Mouse (Mus musculus) mesoderm, embryonic 11.5 days (tissue): ENCODE results near the gene Rcc1l.

Experiments
- DNase-seq: peaks from one replicate; pipeline ENCODE4 v3.0.0-alpha.2; 2012; ENCODE audit warnings: low read depth, low spot score

Rcc1l gene

GRCm38 (mm10) chr5:134118798-134119407 is 57.7 kb downstream of the Rcc1l start:
- no peak for DNase-seq

GRCm38 (mm10) chr5:134115639-134116259 is 60.8 kb downstream of the Rcc1l start:
- DNase-seq = no peak

GRCm38 (mm10) chr5:134114981-134115380 is 61.6 kb downstream of the Rcc1l start:
- no peak for DNase-seq

- DNase-seq = no peak
Measured at GRCm38 (mm10) chr5:134105829-134106228, 70.7 kb downstream of the Rcc1l start.

- DNase-seq = no peak
Measured at GRCm38 (mm10) chr5:134102720-134103119, 73.9 kb downstream of the Rcc1l start.

GRCm38 (mm10) chr5:134101883-134102282 is 74.7 kb downstream of the Rcc1l start:
- DNase-seq = peak; percentile 26

- DNase-seq = no peak
Measured at GRCm38 (mm10) chr5:134101322-134101721, 75.3 kb downstream of the Rcc1l start.

GRCm38 (mm10) chr5:134100232-134100771 is 76.3 kb downstream of the Rcc1l start:
- DNase-seq = peak; percentile 31

GRCm38 (mm10) chr5:134099496-134100211 is 76.9 kb downstream of the Rcc1l start, which contains the start of gene Castor2:
Gene Castor2 (plus strand): TSS chr5:134099711.
- peak; percentile 94 for DNase-seq

GRCm38 (mm10) chr5:134098976-134099375 is 77.6 kb downstream of the Rcc1l start:
- peak; percentile 17 for DNase-seq

- no peak for DNase-seq
Measured at GRCm38 (mm10) chr5:134098341-134098902, 78.2 kb downstream of the Rcc1l start.
